Mouse (Mus musculus) hindbrain, embryonic 10.5 days (tissue): Measurements from ENCODE around the gene Ranbp10. TPM values are rescaled to one million over a fixed set of nuclear protein-coding genes. Genes with fewer than 3 reads are reported as not detected.

ENCODE experiments used
- DNase-seq: peaks from one replicate; pipeline ENCODE4 v3.0.0-alpha.2; 2017; ENCODE audit warnings: low spot score
- H3K27ac ChIP-seq: fragments of 300-500 bp; sonication (generic); 2 replicates; pipeline ENCODE4 v1.5.1; 2016; ENCODE audit warnings: mild to moderate bottlenecking, moderate library complexity
- H3K27me3 ChIP-seq: fragments of 300-500 bp; sonication (generic); 2 replicates; pipeline ENCODE4 v1.6.1; 2016; ENCODE audit warnings: mild to moderate bottlenecking; ENCODE audit not compliant: poor library complexity, insufficient read depth, severe bottlenecking
- H3K36me3 ChIP-seq: fragments of 300-500 bp; sonication (generic); 2 replicates; pipeline ENCODE4 v1.6.1; 2016; ENCODE audit warnings: mild to moderate bottlenecking, moderate library complexity
- H3K4me1 ChIP-seq: fragments of 300-500 bp; sonication (generic); replicated peaks from 2 replicates; pipeline ENCODE4 v1.6.1; 2016; ENCODE audit warnings: mild to moderate bottlenecking
- H3K4me3 ChIP-seq: fragments of 300-500 bp; sonication (generic); 2 replicates; pipeline ENCODE4 v1.5.1; 2016; ENCODE audit warnings: mild to moderate bottlenecking, moderate library complexity
- H3K9me3 ChIP-seq: fragments of 300-500 bp; sonication (generic); 2 replicates; pipeline ENCODE4 v1.6.1; 2016; ENCODE audit warnings: mild to moderate bottlenecking, moderate library complexity
- WGBS: fragments of 180-500 bp; shearing (Covaris S2); methylation state at CpG from one replicate; pipeline ENCODE4 v1.1.7; 2016; 5-methylcytosine and 5-hydroxymethylcytosine counted together
- polyA plus RNA-seq: library from polyadenylated mRNA; unstranded; fragments of >200 nt; fragmentation: Nextera tagmentation; extraction: Ambion mirVana; gene quantifications from 2 replicates; pipeline ENCODE4 v1.2.1, GENCODE M21; 2016

Gene Ranbp10
- polyA plus RNA-seq, 1 experiment from 2014 or later, result 10.4 TPM

DNA sequence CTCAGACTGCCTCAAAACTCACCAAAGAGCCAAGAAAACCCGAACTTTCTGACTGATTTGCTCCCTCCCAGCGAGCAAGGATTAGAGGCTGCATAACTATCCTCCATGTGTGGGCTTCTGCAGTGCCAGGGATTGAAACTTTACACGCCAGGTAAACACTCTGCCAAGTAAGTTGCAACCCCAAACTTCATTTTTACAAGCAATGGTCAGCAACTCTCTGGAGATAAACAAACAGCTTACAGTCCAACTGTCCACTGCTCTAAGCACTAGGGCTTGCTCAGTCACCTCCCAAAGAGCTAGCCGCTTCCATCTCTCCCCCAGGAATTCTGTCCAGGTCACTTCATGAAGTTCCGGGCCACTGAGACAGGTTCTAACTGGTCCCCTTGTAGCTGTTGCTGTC is 28.7 kb downstream of the Ranbp10 start:
- peaks cover 42% of the 10 kb centered on the region for H3K36me3 ChIP-seq
- 0 out of 2 replicates have a peak overlapping the region, but pooled peaks have one; percentile 16 for H3K27ac ChIP-seq
- no peak overlapping the region for H3K4me3 ChIP-seq
- 0 out of 2 replicates have a peak, but pooled peaks cover 5% of the 10 kb centered on the region for H3K4me1 ChIP-seq
- DNase-seq, result no peak
- no peaks in the 10 kb centered on the region for H3K9me3 ChIP-seq
- WGBS, result 92% methylated on average over 5 of the region's 5 CpGs
- H3K27me3 ChIP-seq, result no peaks in the 10 kb centered on the region

DNA sequence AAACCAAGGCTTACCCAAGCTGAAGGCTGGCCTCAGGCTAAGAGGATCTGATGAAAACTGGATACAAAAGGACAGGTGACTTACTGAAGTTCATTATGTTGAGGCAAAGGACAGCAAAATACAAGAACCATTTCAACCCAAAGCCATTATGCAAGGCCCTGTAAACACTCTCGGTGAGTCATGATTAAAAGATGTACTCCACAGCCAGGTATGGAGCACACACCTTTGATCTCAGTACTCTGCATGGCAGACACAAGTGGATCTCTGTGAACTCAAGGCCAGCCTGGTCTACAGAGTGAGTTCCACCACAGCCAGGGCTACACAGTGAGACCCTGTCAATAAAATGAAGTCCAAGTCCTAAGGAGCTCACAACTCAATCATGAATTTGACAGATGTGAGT is 31.4 kb downstream of the Ranbp10 start:
- DNase-seq, result no peak
- Histone ChIP-seq H3K27ac (no peak overlapping the region), H3K4me1 (0 out of 2 replicates have a peak, but pooled peaks cover 5% of the 10 kb centered on the region), H3K27me3 (no peaks in the 10 kb centered on the region), H3K4me3 (no peak overlapping the region), H3K9me3 (no peaks in the 10 kb centered on the region), H3K36me3 (peaks cover 38% of the 10 kb centered on the region)
- WGBS, result 98% methylated on average over 1 of the region's 1 CpGs

DNA sequence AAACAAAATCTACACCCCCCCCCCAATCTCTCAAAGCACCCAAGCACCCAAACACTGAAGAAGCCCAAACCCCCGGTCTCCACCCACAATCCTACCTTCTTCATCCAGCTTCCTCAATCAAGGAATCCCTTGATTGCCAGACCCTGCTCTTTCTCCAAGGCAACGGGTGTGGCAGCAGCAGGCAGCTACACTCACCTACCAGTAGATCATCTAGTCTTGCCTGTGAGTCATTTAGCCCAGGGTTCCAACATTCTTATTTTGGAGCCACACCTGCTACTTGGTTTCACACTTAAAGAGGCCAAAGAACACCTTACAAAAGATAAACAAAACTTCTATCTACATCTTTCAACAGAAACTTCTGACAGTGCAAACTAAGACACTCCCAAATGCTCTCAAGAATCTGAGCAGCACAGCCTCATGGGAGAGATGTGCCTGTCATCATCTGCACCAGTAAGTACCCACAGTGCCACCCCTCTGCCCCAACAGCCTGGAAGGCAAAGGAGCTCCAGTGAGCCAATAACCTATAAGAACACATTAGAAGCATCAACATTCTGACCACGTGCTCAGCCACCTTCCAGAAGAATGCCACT is 33.0 kb downstream of the Ranbp10 start:
- no peak for DNase-seq
- no peaks in the 10 kb centered on the region for H3K9me3 ChIP-seq
- WGBS, result 85% methylated on average over 3 of the region's 3 CpGs

DNA sequence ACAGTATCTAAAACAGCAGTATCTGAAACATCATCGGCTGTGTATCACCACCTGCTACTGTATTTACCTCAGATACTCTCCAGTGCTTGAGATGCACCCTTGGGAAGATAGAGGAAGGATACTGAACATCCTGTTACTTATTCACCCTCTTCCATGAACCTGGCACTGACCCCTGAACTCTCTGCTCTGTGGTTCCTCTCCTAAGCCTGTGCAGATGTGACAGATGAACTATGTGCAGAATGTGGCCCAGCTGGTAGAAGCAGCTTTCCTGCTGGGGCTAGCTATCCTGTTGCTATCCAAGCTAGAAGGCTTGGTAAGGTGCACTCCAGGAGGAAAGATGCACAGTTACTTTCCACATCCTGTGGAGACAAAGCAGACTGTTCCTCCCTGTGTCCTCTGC is 33.8 kb downstream of the Ranbp10 start:
- Histone ChIP-seq H3K27me3 (no peaks in the 10 kb centered on the region), H3K4me1 (no peaks in the 10 kb centered on the region), H3K36me3 (peaks cover 27% of the 10 kb centered on the region), H3K27ac (no peak overlapping the region), H3K4me3 (no peak overlapping the region), H3K9me3 (no peaks in the 10 kb centered on the region)
- WGBS, result 88% methylated on average over 1 of the region's 1 CpGs
- no peak for DNase-seq

More for the DNA sequence above, 33.0 kb downstream of the Ranbp10 start:
- H3K27me3 ChIP-seq, result no peaks in the 10 kb centered on the region
- peaks cover 31% of the 10 kb centered on the region for H3K36me3 ChIP-seq
- no peak overlapping the region for H3K27ac ChIP-seq
- no peak overlapping the region for H3K4me3 ChIP-seq
- 0 out of 2 replicates have a peak, but pooled peaks cover under 1% of the 10 kb centered on the region for H3K4me1 ChIP-seq

DNA sequence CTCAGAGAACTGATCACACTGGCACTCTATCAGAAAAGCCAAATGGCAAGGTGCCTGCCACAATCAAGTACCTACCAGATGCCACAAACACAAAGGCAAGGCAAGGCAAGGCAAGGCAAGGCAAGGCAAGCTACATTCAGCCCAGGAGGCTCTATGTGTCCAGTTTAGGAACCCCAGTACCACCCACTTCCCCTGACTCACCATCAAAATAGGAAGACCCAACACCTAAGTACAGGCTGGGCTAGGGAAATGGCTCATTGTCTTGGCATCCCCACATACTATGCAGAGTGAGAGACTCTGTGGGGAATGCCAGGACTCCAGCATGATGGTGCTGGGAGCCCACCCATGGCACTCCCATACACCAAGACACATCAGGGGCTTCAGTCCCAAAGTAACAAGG is 37.5 kb downstream of the Ranbp10 start:
- H3K27ac ChIP-seq, result no peak overlapping the region
- H3K27me3 ChIP-seq, result no peaks in the 10 kb centered on the region
- DNase-seq, result no peak
- H3K9me3 ChIP-seq, result no peaks in the 10 kb centered on the region
- H3K4me1 ChIP-seq, result peaks cover 7% of the 10 kb centered on the region; the same call in 1 of the 2 replicates
- peaks cover 39% of the 10 kb centered on the region for H3K36me3 ChIP-seq
- H3K4me3 ChIP-seq, result no peak overlapping the region

DNA sequence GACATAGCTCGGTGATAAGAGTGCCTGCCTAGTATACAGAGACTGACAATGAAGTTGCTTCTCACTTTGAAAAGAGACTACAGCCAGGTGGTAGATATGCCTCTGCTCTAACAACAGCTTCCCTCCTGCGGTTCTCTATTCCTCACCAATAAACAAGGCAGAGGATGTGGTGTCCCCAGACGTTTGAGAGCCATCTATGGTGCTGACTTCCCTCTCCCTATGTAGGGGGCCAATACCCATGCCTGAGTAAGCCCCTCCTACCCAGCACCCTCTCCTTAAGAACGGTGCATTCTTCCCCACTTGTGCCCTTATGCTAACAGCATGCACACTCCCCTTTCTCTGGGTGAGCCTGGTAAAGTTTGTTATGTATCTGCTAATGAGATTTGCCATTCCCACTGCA is 38.2 kb downstream of the Ranbp10 start:
- DNase-seq, result no peak
- Histone ChIP-seq H3K4me1 (peaks cover 7% of the 10 kb centered on the region; the same call in 1 of the 2 replicates), H3K27me3 (no peaks in the 10 kb centered on the region), H3K36me3 (peaks cover 44% of the 10 kb centered on the region), H3K4me3 (no peak overlapping the region), H3K9me3 (no peaks in the 10 kb centered on the region), H3K27ac (no peak overlapping the region)
- 60% methylated on average over 4 of the region's 4 CpGs for WGBS

DNA sequence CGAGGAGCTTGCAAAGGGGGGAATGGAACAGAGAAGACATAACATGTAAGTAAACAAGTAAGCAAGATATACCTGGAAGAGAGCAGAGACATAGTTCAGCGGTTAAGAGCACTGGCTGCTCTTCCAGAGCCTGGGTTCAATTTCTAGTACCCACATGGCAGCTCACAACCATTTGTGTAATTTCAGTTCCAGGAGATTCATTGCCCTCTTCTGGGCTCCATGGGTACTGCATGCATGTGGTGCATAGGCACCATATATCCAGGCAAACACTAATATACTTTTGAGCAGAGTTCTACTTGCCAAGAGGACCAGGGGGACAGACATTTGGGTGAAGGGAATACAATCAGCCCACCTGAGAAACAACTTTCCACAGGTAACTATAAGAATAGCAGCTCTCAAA is 38.9 kb downstream of the Ranbp10 start:
- H3K9me3 ChIP-seq, result no peaks in the 10 kb centered on the region
- 88% methylated on average over 2 of the region's 2 CpGs for WGBS
- no peak overlapping the region for H3K27ac ChIP-seq
- H3K4me1 ChIP-seq, result peaks cover 7% of the 10 kb centered on the region; the same call in 1 of the 2 replicates
- H3K27me3 ChIP-seq, result no peaks in the 10 kb centered on the region
- DNase-seq, result peak; percentile 65
- peaks cover 50% of the 10 kb centered on the region for H3K36me3 ChIP-seq
- no peak overlapping the region for H3K4me3 ChIP-seq

DNA sequence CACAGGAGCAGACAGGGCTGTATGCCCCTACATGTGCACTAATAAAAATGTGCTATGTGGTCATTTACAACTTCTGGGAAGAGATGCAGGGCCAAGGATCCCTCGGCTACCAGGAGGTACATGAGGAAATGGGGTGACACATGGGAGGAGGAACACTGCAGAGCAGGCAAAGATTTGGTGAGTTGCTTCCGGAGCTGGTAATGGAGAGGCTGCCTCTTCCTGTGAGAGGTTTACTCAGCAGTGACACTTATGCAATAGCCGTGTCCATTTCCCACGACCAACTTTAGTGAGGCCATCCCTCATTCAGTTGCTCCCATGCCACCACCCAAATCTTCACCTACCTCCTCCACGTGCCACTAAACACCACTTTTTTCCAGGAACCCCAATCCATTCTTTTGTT is 46.9 kb downstream of the Ranbp10 start:
- no peaks in the 10 kb centered on the region for H3K9me3 ChIP-seq
- no peak overlapping the region for H3K4me3 ChIP-seq
- no peaks in the 10 kb centered on the region for H3K4me1 ChIP-seq
- no peak for DNase-seq
- 93% methylated on average over 5 of the region's 5 CpGs for WGBS
- H3K27me3 ChIP-seq, result no peaks in the 10 kb centered on the region
- H3K36me3 ChIP-seq, result peaks cover 96% of the 10 kb centered on the region
- H3K27ac ChIP-seq, result no peak overlapping the region

DNA sequence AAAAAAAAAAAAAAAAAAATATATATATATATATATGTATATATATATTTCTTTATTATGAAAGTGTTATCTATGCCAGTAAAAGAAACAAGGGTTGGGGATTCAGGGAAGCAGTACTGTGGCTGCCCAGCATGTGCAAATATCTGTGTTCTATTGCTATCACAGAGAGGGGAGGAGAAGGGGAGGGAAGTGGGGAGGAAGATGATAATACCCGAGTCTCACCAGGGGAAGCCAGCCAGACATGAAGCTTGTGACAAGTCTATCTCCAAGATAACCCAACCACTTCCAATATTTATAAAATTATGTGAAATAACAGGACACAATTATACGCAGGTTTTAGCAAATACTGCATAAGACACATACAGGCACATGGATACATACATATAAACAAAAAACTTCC is 49.3 kb downstream of the Ranbp10 start:
- peaks cover 99% of the 10 kb centered on the region for H3K36me3 ChIP-seq
- H3K9me3 ChIP-seq, result no peaks in the 10 kb centered on the region
- no peak overlapping the region for H3K27ac ChIP-seq
- WGBS, result 88% methylated on average over 2 of the region's 2 CpGs
- DNase-seq, result no peak
- no peaks in the 10 kb centered on the region for H3K4me1 ChIP-seq
- no peaks in the 10 kb centered on the region for H3K27me3 ChIP-seq
- H3K4me3 ChIP-seq, result no peak overlapping the region

DNA sequence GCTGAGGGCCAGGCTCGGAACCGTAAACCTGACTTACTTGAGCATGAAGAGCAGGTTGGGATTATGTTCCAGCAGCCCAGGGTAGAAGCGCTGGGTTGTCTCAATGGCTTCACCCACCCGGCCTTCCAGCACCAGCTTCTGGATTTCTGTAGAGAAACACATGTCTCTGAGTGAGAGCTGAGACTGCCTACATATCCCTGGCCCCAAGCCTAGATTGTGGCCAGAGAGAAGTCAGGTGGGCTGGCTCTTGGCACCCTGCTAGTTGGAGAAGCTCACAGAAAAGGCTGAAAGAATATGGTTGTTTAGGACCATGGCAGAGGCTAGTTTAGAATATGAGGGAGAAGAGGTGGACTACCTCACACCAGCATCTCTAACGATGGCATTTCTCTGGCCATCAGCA is 52.7 kb downstream of the Ranbp10 start:
- no peaks in the 10 kb centered on the region for H3K27me3 ChIP-seq
- no peaks in the 10 kb centered on the region for H3K4me1 ChIP-seq
- peaks cover 96% of the 10 kb centered on the region for H3K36me3 ChIP-seq
- no peak overlapping the region for H3K27ac ChIP-seq
- no peaks in the 10 kb centered on the region for H3K9me3 ChIP-seq
- 93% methylated on average over 5 of the region's 5 CpGs for WGBS
- no peak for DNase-seq
- no peak overlapping the region for H3K4me3 ChIP-seq

DNA sequence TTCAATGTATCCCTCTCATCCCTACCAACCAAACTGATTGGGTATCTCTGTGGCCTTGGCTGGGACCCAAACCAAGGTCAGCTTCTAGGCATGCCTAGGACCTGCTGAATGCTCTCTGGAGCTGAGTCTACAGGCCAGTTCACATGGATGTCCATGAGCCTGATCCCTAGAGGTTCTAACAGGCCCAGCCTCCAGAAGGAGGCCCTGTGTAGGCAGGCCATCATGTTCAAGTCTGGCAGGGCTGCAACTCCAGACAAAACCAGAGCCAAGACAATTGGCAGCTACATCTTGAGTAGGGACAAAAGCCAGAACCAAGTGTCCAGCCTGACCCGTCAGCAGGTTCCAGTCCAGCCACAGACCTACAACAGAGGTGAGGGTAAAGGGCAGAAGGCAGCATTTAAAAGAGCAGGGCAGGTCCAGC is 53.7 kb downstream of the Ranbp10 start:
- no peak overlapping the region for H3K4me3 ChIP-seq
- WGBS, result 95% methylated on average over 1 of the region's 1 CpGs
- no peaks in the 10 kb centered on the region for H3K4me1 ChIP-seq
- no peak for DNase-seq
- H3K27ac ChIP-seq, result no peak overlapping the region
- no peaks in the 10 kb centered on the region for H3K9me3 ChIP-seq
- no peaks in the 10 kb centered on the region for H3K27me3 ChIP-seq
- peaks cover 96% of the 10 kb centered on the region for H3K36me3 ChIP-seq

DNA sequence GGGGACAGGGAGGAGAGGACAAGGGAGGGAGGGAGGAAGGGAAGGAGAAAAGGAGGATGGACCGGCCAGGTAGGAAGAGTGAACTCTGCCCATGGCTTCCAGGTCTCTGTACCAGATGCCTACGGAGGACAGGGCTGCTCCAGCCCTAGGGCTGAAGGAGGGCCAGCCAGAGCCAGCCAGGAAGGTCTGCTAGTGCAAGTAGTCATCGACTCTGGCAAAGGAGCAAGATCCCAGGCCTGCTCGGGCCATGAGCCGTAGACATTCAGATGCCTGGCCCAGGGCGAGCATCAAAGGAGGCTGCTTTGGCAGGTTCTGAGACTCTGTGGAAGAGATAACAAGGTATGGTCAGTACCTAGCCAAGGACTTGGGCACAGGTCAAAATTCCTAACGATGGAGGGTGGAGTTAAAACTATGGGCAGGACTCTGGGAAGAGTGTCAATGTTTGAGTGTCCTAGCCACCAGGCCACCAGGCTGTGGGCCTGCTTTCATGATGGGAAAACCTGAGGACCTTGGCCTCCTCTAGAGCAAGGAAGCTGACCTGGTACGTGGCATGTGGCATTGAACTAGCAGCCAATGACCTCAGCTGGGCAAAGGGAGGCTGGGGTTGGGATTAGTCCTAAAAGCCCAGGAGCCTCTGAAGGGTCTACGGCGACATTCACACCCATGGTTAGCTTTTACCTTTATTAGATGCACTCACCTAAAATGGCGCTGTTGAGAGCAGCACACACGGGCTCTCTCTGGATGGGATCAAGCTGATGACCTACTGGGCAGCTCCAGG is 55.6 kb downstream of the Ranbp10 start:
- Histone ChIP-seq H3K9me3 (no peaks in the 10 kb centered on the region), H3K4me1 (no peaks in the 10 kb centered on the region), H3K27ac (no peak overlapping the region), H3K36me3 (peaks cover 88% of the 10 kb centered on the region), H3K4me3 (no peak overlapping the region), H3K27me3 (no peaks in the 10 kb centered on the region)
- 93% methylated on average over 12 of the region's 12 CpGs for WGBS
- DNase-seq, result no peak

DNA sequence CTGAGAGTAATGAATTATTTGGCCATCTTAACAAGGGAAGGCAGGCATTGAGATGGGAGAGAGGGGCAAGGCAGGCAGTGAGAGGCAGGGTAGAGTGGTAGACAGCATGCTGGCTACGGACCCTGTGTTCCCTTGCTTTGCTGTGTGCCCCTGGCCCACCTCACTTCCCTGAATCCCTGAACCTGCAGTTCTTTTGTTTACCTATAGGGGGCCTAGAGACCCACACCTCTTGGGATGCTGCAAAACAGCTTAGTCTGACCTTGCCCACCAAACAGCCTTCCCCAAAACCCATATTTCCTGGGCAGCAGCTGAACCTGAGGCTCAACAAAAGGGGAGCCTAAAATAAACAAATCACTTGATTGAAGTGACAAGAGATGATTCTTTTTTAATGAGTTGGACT is 56.5 kb downstream of the Ranbp10 start:
- H3K36me3 ChIP-seq, result peaks cover 78% of the 10 kb centered on the region
- H3K9me3 ChIP-seq, result no peaks in the 10 kb centered on the region
- H3K27ac ChIP-seq, result no peak overlapping the region
- 86% methylated on average over 1 of the region's 1 CpGs for WGBS
- DNase-seq, result peak; percentile 31
- H3K27me3 ChIP-seq, result no peaks in the 10 kb centered on the region
- no peak overlapping the region for H3K4me3 ChIP-seq
- no peaks in the 10 kb centered on the region for H3K4me1 ChIP-seq
